Mouse (Mus musculus) limb, embryonic 12.5 days (tissue): ENCODE measurements around the gene Pglyrp1. TPM values are rescaled to one million over a fixed set of nuclear protein-coding genes. Genes with fewer than 3 reads are reported as not detected.

Experiments used
- ATAC-seq: fragments of 200-750 bp; cut with Nextera tagmentation; 2 replicates; pipeline ENCODE4 v1.8.0; 2017; ENCODE audit warnings: low read depth, moderate TSS enrichment; ENCODE audit not compliant: insufficient number of reproducible peaks, insufficient read depth, low FRiP score, low TSS enrichment
- H3K27ac ChIP-seq: fragments of 300-500 bp; sonication (generic); 2 replicates; pipeline ENCODE4 v1.5.1; 2016; ENCODE audit warnings: mild to moderate bottlenecking, moderate library complexity
- H3K27me3 ChIP-seq: fragments of 300-500 bp; sonication (generic); 2 replicates; pipeline ENCODE4 v1.6.1; 2016; ENCODE audit warnings: mild to moderate bottlenecking, moderate library complexity
- H3K36me3 ChIP-seq: fragments of 300-500 bp; sonication (generic); 2 replicates; pipeline ENCODE4 v1.6.1; 2016; ENCODE audit warnings: mild to moderate bottlenecking, moderate library complexity
- H3K4me1 ChIP-seq: fragments of 300-500 bp; sonication (generic); replicated peaks from 2 replicates; pipeline ENCODE4 v1.6.1; 2016
- H3K4me2 ChIP-seq: fragments of 300-500 bp; sonication (generic); 2 replicates; pipeline ENCODE4 v1.6.1; 2016; ENCODE audit warnings: mild to moderate bottlenecking, moderate library complexity
- H3K4me3 ChIP-seq: fragments of 300-500 bp; sonication (generic); replicated peaks from 2 replicates; pipeline ENCODE4 v1.5.1; 2016; ENCODE audit warnings: mild to moderate bottlenecking
- H3K9ac ChIP-seq: fragments of 300-500 bp; sonication (generic); replicated peaks from 2 replicates; pipeline ENCODE4 v1.6.1; 2016; ENCODE audit warnings: mild to moderate bottlenecking, moderate library complexity
- H3K9me3 ChIP-seq: fragments of 300-500 bp; sonication (generic); 2 replicates; pipeline ENCODE4 v1.6.1; 2016; ENCODE audit warnings: mild to moderate bottlenecking, moderate library complexity
- WGBS: fragments of 180-500 bp; shearing (Covaris S2); methylation state at CpG from one replicate; pipeline ENCODE4 v1.1.7; 2016; 5-methylcytosine and 5-hydroxymethylcytosine counted together
- polyA plus RNA-seq: library from polyadenylated mRNA; unstranded; fragments of >200 nt; fragmentation: Nextera tagmentation; extraction: Ambion mirVana; gene quantifications from 2 replicates; pipeline ENCODE4 v1.2.1, GENCODE M21; 2016

Pglyrp1 gene
- polyA plus RNA-seq, 1 experiment from 2014 or later = 0.60 TPM

GRCm38 (mm10) chr7:18927759-18928158, 56.6 kb downstream of the Pglyrp1 start:
- peaks cover 13% of the 10 kb centered on the region; the same call in 1 of the 2 replicates for H3K4me1 ChIP-seq
- H3K36me3 ChIP-seq = no peaks in the 10 kb centered on the region
- H3K9me3 ChIP-seq = peaks cover 5% of the 10 kb centered on the region; the same call in 1 of the 2 replicates
- 44% methylated on average over 3 of the region's 3 CpGs for WGBS
- no peak for ATAC-seq
- no peak overlapping the region for H3K4me3 ChIP-seq
- peaks cover 78% of the 10 kb centered on the region for H3K27me3 ChIP-seq
- no peak overlapping the region for H3K27ac ChIP-seq
- H3K9ac ChIP-seq = no peak overlapping the region
- H3K4me2 ChIP-seq = no peak overlapping the region

Other genes with a start within 250 kb of the Pglyrp1 start
- not detected in 2 replicates for gene Psg21, start 214.6 kb upstream of the Pglyrp1 start, polyA plus RNA-seq
- gene Psg20, start 185.1 kb upstream of the Pglyrp1 start, polyA plus RNA-seq = not detected in 2 replicates
- not detected in 2 replicates for gene Psg22, start 153.2 kb upstream of the Pglyrp1 start, polyA plus RNA-seq
- gene Psg19, start 72.8 kb upstream of the Pglyrp1 start, polyA plus RNA-seq = not detected in 2 replicates
- 0.10 TPM in 1 of 2 replicates, not detected in the other for gene Psg17, start 49.7 kb upstream of the Pglyrp1 start, polyA plus RNA-seq
- not detected in 2 replicates for gene Mill2, start 31.4 kb upstream of the Pglyrp1 start, polyA plus RNA-seq
- 39.9 and 45.3 TPM in 2 replicates for gene Ccdc61, start 39.1 kb downstream of the Pglyrp1 start, polyA plus RNA-seq
- 0.31 and 0.33 TPM in 2 replicates for gene Nova2, start 54.6 kb downstream of the Pglyrp1 start, polyA plus RNA-seq
- not detected in 2 replicates for gene Nanos2, start 116.1 kb downstream of the Pglyrp1 start, polyA plus RNA-seq
- 6.4 and 6.5 TPM in 2 replicates for gene Mypop, start 119.9 kb downstream of the Pglyrp1 start, polyA plus RNA-seq
- gene Irf2bp1, start 132.7 kb downstream of the Pglyrp1 start, polyA plus RNA-seq = 44.4 and 47.5 TPM in 2 replicates
- 0.81 and 1.8 TPM in 2 replicates for gene Foxa3, start 152.2 kb downstream of the Pglyrp1 start, polyA plus RNA-seq
- 51.9 and 56.0 TPM in 2 replicates for gene Sympk, start 153.0 kb downstream of the Pglyrp1 start, polyA plus RNA-seq
- gene Rsph6a, start 183.4 kb downstream of the Pglyrp1 start, polyA plus RNA-seq = not detected in 2 replicates
- gene Dmwd, start 204.9 kb downstream of the Pglyrp1 start, polyA plus RNA-seq = 17.9 and 21.6 TPM in 2 replicates
- 17.7 and 18.9 TPM in 2 replicates for gene Dmpk, start 212.5 kb downstream of the Pglyrp1 start, polyA plus RNA-seq
- gene Six5, start 223.3 kb downstream of the Pglyrp1 start, polyA plus RNA-seq = 11.2 and 12.5 TPM in 2 replicates
- 3.3 and 3.5 TPM in 2 replicates for gene Gm4969, start 247.0 kb downstream of the Pglyrp1 start, polyA plus RNA-seq
- gene Fbxo46, start 248.5 kb downstream of the Pglyrp1 start, polyA plus RNA-seq = 19.3 and 19.6 TPM in 2 replicates